Mouse (Mus musculus) liver, embryonic 14.5 days (tissue): ENCODE results near the gene Trmt44. TPM values are rescaled to one million over a fixed set of nuclear protein-coding genes. Genes with fewer than 3 reads are reported as not detected.

Source experiments
- ATAC-seq: fragments of 200-750 bp; cut with Nextera tagmentation; 2 replicates; pipeline ENCODE4 v1.8.0; 2017; ENCODE audit warnings: moderate number of reproducible peaks, mild to moderate bottlenecking, moderate library complexity; ENCODE audit not compliant: insufficient read depth
- DNase-seq, 3 experiments: peaks; one replicate each; pipeline ENCODE4 v3.0.0-alpha.2; 2012 to 2013; ENCODE audit warnings: low read depth in 3 of 3, low spot score in 3 of 3
- H3K27ac ChIP-seq: fragments of 300-500 bp; sonication (generic); 2 replicates; pipeline ENCODE4 v1.5.1; 2014; ENCODE audit warnings: moderate library complexity, mild to moderate bottlenecking, control low read depth, inconsistent platforms
- H3K27me3 ChIP-seq: fragments of 300-500 bp; sonication (generic); 2 replicates; pipeline ENCODE4 v1.6.1; 2014; ENCODE audit warnings: mild to moderate bottlenecking, low read length, moderate library complexity; ENCODE audit not compliant: control insufficient read depth, insufficient read depth
- H3K36me3 ChIP-seq: fragments of 300-500 bp; sonication (generic); replicated peaks from 2 replicates; pipeline ENCODE4 v1.6.1; 2014; ENCODE audit warnings: low read depth; ENCODE audit not compliant: control insufficient read depth, insufficient read depth
- H3K4me1 ChIP-seq, 2 experiments: fragments of 200-500 bp in 1 of 2; fragments of 300-500 bp in 1 of 2; sonication (generic) in 1 of 2; replicated peaks; 2 replicates each; pipeline ENCODE4 v1.6.1; 2012 to 2014; ENCODE audit warnings: antibody characterized with exemption in 1 of 2, inconsistent platforms in 1 of 2, low read length in 1 of 2; ENCODE audit not compliant: control insufficient read depth in 2 of 2, insufficient read depth in 2 of 2
- H3K4me2 ChIP-seq: fragments of 300-500 bp; sonication (generic); 2 replicates; pipeline ENCODE4 v1.6.1; 2014; ENCODE audit warnings: low read depth, mild to moderate bottlenecking, control low read depth, moderate library complexity
- H3K4me3 ChIP-seq, 2 experiments: fragments of 200-500 bp in 1 of 2; fragments of 300-500 bp in 1 of 2; sonication (generic) in 1 of 2; 2 replicates each; pipeline ENCODE4 v1.5.1; 2012 to 2014; ENCODE audit warnings: low read depth in 2 of 2, low read length in 2 of 2, mild to moderate bottlenecking in 2 of 2, control low read depth in 1 of 2, inconsistent platforms in 1 of 2, moderate library complexity in 1 of 2; ENCODE audit not compliant: insufficient read depth in 1 of 2
- H3K9ac ChIP-seq: fragments of 300-500 bp; sonication (generic); replicated peaks from 2 replicates; pipeline ENCODE4 v1.6.1; 2014; ENCODE audit warnings: mild to moderate bottlenecking, control low read depth, moderate library complexity
- H3K9me3 ChIP-seq: fragments of 300-500 bp; sonication (generic); 2 replicates; pipeline ENCODE4 v1.6.1; 2016; ENCODE audit warnings: low read length, mixed read lengths; ENCODE audit not compliant: control insufficient read depth
- CTCF ChIP-seq: IDR thresholded peaks from 2 replicates; pipeline ENCODE4 v1.5.1; 2016; ENCODE audit warnings: antibody characterized with exemption, low read depth, control low read depth
- EP300 ChIP-seq: IDR thresholded peaks from 2 replicates; pipeline ENCODE4 v1.6.1; 2016; ENCODE audit warnings: antibody characterized with exemption, low read depth
- WGBS: fragments of 180-500 bp; shearing (Covaris S2); extraction: QIAGEN DNeasy Blood & Tissue Kit; methylation state at CpG from one replicate; pipeline ENCODE4 v1.1.7; 2014; ENCODE audit not compliant: insufficient replicate concordance; 5-methylcytosine and 5-hydroxymethylcytosine counted together
- polyA plus RNA-seq, 2 experiments: library from polyadenylated mRNA; depleted of rRNA in 1 of 2; stranded (reverse) in 1 of 2; unstranded in 1 of 2; fragments of >200 nt; fragmentation: Nextera tagmentation in 1 of 2; extraction: Ambion mirVana in 1 of 2; gene quantifications; 2 replicates each; pipeline versions ENCODE4 v1.2.1 to v1.2.3; 2012 to 2014

The Trmt44 gene
- polyA plus RNA-seq, 2 experiments = 2.0 to 2.3 TPM

- no peak for ATAC-seq
- Histone ChIP-seq H3K27me3 (no peaks in the 10 kb centered on the region), H3K9ac (no peak overlapping the region), H3K4me3 (no peak overlapping the region), H3K27ac (no peak overlapping the region), H3K9me3 (no peaks in the 10 kb centered on the region), H3K4me1 (0 out of 4 replicates have a peak, but pooled peaks cover 0 to 2% of the 10 kb centered on the region in 2 experiments), H3K36me3 (no peaks in the 10 kb centered on the region), H3K4me2 (no peak overlapping the region)
- DNase-seq = no peak
- TF ChIP-seq CTCF (no peak), EP300 (no peak)
- 29% methylated on average over 1 of the region's 1 CpGs for WGBS
Observed at GRCm38 (mm10) chr5:35537474-35537873, 37.4 kb downstream of the Trmt44 start.

GRCm38 (mm10) chr5:35536271-35536670, 38.6 kb downstream of the Trmt44 start:
- Histone ChIP-seq H3K27ac (no peak overlapping the region), H3K9me3 (no peaks in the 10 kb centered on the region), H3K4me3 (no peak overlapping the region), H3K9ac (no peak overlapping the region), H3K36me3 (no peaks in the 10 kb centered on the region), H3K4me2 (no peak overlapping the region), H3K27me3 (no peaks in the 10 kb centered on the region), H3K4me1 (0 out of 4 replicates have a peak, but pooled peaks cover 0 to under 1% of the 10 kb centered on the region in 2 experiments)
- 55% methylated on average over 3 of the region's 3 CpGs for WGBS
- TF ChIP-seq EP300 = no peak
- TF ChIP-seq CTCF = peak; percentile 59
- no peak for ATAC-seq
- no peak for DNase-seq

GRCm38 (mm10) chr5:35531586-35531985, 43.3 kb downstream of the Trmt44 start:
- no peaks in the 10 kb centered on the region for H3K9me3 ChIP-seq
- H3K4me2 ChIP-seq = no peak overlapping the region
- H3K27me3 ChIP-seq = no peaks in the 10 kb centered on the region
- WGBS = 15% methylated on average over 10 of the region's 10 CpGs
- peak in 2 of 3 experiments; percentile 7 to 9 for DNase-seq
- H3K9ac ChIP-seq = no peak overlapping the region
- H3K36me3 ChIP-seq = no peaks in the 10 kb centered on the region
- no peak overlapping the region for H3K4me3 ChIP-seq
- ATAC-seq = no peak
- TF ChIP-seq EP300 (no peak), CTCF (no peak)
- H3K27ac ChIP-seq = no peak overlapping the region
- no peaks in the 10 kb centered on the region for H3K4me1 ChIP-seq

- TF ChIP-seq CTCF (peak; percentile 79), EP300 (no peak)
- Histone ChIP-seq H3K9me3 (no peaks in the 10 kb centered on the region), H3K36me3 (no peaks in the 10 kb centered on the region), H3K4me3 (no peak overlapping the region), H3K4me1 (no peaks in the 10 kb centered on the region), H3K27me3 (peaks cover 7% of the 10 kb centered on the region), H3K9ac (no peak overlapping the region), H3K27ac (no peak overlapping the region), H3K4me2 (no peak overlapping the region)
- peak in 2 of 3 experiments; percentile 7 to 10 for DNase-seq
- no peak for ATAC-seq
- 12% methylated on average over 4 of the region's 4 CpGs for WGBS
Observed at GRCm38 (mm10) chr5:35530442-35530841, 44.4 kb downstream of the Trmt44 start.

GRCm38 (mm10) chr5:35525469-35526123, 49.3 kb downstream of the Trmt44 start, which contains the start of gene Cpz:
Gene Cpz, minus strand, starts transcription at chr5:35525698.
- no peaks in the 10 kb centered on the region for H3K36me3 ChIP-seq
- H3K27ac ChIP-seq = no peak within 1 kb of the TSS
- H3K9ac ChIP-seq = no peak within 1 kb of the TSS
- H3K4me1 ChIP-seq = no peaks in the 10 kb centered on the region
- 4% methylated on average over 28 of the region's 29 CpGs for WGBS
- H3K4me2 ChIP-seq = no peak within 1 kb of the TSS
- ATAC-seq (no peak), DNase-seq (no peak)
- H3K4me3 ChIP-seq = no peak within 1 kb of the TSS
- H3K9me3 ChIP-seq = no peaks in the 10 kb centered on the region
- TF ChIP-seq CTCF (no peak), EP300 (no peak)
- H3K27me3 ChIP-seq = peaks cover 22% of the 10 kb centered on the region
